Mouse (Mus musculus) G1E (cell line): ENCODE measurements around the gene Tfeb.

ENCODE experiments used
- CTCF ChIP-seq: IDR thresholded peaks from 2 replicates; pipeline ENCODE4 v1.5.1; 2012; ENCODE audit warnings: low read depth, low read length, inconsistent platforms, mixed read lengths
- GATA1 ChIP-seq: IDR thresholded peaks from 2 replicates; pipeline ENCODE4 v1.6.1; 2012; ENCODE audit warnings: borderline replicate concordance, low read length, inconsistent platforms, mixed read lengths
- POLR2AphosphoS5 ChIP-seq: IDR thresholded peaks from 2 replicates; pipeline ENCODE4 v1.6.1; 2012; ENCODE audit warnings: low read depth, low read length, inconsistent platforms; ENCODE audit not compliant: insufficient replicate concordance
- TAL1 ChIP-seq: conservative IDR thresholded peaks from 2 replicates; pipeline ENCODE4 v1.6.1; 2012; ENCODE audit warnings: low read depth, low read length, inconsistent platforms, mixed read lengths

DNA sequence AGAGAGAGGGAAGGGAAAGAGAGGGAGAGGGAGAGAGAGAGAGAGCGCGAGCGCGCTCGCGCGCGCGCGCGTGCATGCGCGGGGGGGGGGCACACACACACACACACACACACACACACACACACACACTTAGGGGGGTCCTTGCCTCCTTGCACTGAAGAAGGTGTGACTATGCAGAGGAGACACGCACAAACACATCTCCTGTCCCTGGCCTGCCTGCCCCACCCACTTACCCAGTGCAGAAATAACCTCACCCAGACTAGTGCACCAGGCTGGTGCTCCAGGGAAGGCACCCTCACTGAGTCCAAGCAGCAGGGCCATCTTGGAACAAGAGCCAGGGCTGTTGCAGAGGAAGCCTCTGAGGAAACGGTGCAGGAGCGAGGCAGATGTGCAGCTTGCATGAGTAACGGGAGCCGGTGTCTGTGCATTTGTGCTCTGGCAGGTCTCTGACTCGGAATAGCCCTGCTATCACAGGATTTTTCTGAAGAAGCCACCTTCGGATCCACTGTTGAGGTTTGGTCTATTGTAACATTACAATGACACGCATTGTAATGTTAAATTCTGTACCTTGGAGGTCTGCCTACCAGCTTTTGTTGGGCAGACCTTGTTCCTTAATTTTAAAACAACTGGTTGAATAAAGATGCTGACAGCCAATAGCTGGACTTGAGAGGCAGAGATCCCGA lies 23.8 kb upstream of the Tfeb start:
- TF ChIP-seq TAL1 (no peak), CTCF (no peak), POLR2AphosphoS5 (no peak), GATA1 (no peak)
